ENCODE assay signal across 14 mouse cellular contexts in the genomic region with DNA sequence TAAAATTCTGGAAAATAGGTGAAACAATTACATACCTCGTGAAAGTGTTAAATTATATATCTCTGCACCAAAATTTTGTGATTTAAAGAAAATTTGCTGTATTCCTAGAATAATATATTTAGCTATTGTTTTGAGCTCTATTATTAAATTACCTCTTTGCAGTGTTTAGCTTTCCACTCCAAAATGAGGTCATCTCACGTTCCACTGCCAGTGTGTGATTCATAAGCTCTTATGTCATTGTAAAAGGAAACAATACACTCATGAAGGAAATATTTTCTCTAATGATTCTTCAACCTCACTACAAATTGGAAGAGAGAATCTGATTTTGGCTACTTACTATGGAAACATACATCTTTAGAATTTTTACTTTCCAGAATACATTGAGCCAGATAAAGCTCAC.
"Had no signal": no experiment of that assay in that cellular context is flagged by ENCODE, and none has a peak within 500 bp of the region (broad histone marks: within the 10 kb centered on the region; RNA-seq: fewer than 3 reads in every experiment).

No protein-coding gene starts in this region.

- H3K4me1 ChIP-seq: limb, embryonic 15.5 days; liver, embryonic 12.5 days; lung, embryonic 15.5 days; megakaryocyte, embryonic 14.5 days; midbrain, embryonic 15.5 days; neural tube, embryonic 12.5 days had no signal

- DNase-seq: kidney, postnatal 25 days; layer of hippocampus, adult 9-11 months; layer of hippocampus, postnatal 36 days; lung, postnatal 4 days; spleen, adult 18-20 months; thymus, adult 2 months; thymus, postnatal 25 days had no signal

- H3K27me3 ChIP-seq: limb, embryonic 15.5 days; liver, embryonic 12.5 days; lung, embryonic 15.5 days; megakaryocyte, embryonic 14.5 days; midbrain, embryonic 15.5 days; neural tube, embryonic 12.5 days had no signal

- ATAC-seq: liver, embryonic 12.5 days; midbrain, embryonic 15.5 days had no signal

- H3K36me3 ChIP-seq: limb, embryonic 15.5 days; liver, embryonic 12.5 days; lung, embryonic 15.5 days; midbrain, embryonic 15.5 days; neural tube, embryonic 12.5 days had no signal

- H3K4me2 ChIP-seq: limb, embryonic 15.5 days; liver, embryonic 12.5 days; lung, embryonic 15.5 days; midbrain, embryonic 11.5 days; midbrain, embryonic 15.5 days; neural tube, embryonic 12.5 days had no signal

- H3K4me3 ChIP-seq: limb, embryonic 15.5 days; liver, embryonic 12.5 days; lung, embryonic 15.5 days; megakaryocyte, embryonic 14.5 days; midbrain, embryonic 15.5 days; neural tube, embryonic 12.5 days had no signal

- H3K27ac ChIP-seq: limb, embryonic 15.5 days; liver, embryonic 12.5 days; lung, embryonic 15.5 days; midbrain, embryonic 15.5 days; neural tube, embryonic 12.5 days had no signal

- H3K9ac ChIP-seq: limb, embryonic 15.5 days; liver, embryonic 12.5 days; lung, embryonic 15.5 days; midbrain, embryonic 15.5 days; neural tube, embryonic 12.5 days had no signal

- H3K9me3 ChIP-seq: limb, embryonic 15.5 days; liver, embryonic 12.5 days; lung, embryonic 15.5 days; megakaryocyte, embryonic 14.5 days; midbrain, embryonic 15.5 days; neural tube, embryonic 12.5 days had no signal
